Mouse (Mus musculus) spleen, adult 2 months (tissue): ENCODE results near the gene Pde4d.

Source experiments
- CTCF ChIP-seq: fragments of 200-500 bp; IDR thresholded peaks from 2 replicates; pipeline ENCODE4 v1.5.1; 2011; ENCODE audit warnings: mild to moderate bottlenecking, inconsistent platforms; ENCODE audit not compliant: insufficient read depth, insufficient read length, insufficient replicate concordance; ENCODE audit errors: extremely low read depth
- POLR2A ChIP-seq: fragments of 200-500 bp; IDR thresholded peaks from 2 replicates; pipeline ENCODE4 v1.6.1; 2011; ENCODE audit warnings: low read depth, low read length, inconsistent platforms

GRCm38 (mm10) chr13:109440881-109441280 is 991.1 kb downstream of the Pde4d start:
- TF ChIP-seq CTCF (no peak), POLR2A (no peak)
